Mouse (Mus musculus): Measurements from ENCODE around the gene Dolpp1.
"Not testable (repeated sequence)": the region's sequence is repeated elsewhere in the genome, so short reads cannot be mapped to it uniquely, and the experiment has no call there.

The Dolpp1 gene

GRCm38 (mm10) chr2:30409454-30410176, 17.6 kb downstream of the Dolpp1 start:
- no peak for DNase-seq (ENCODE audit: low read depth, low spot score)

- no peak for DNase-seq (ENCODE audit: low read depth, low spot score)
Observed at GRCm38 (mm10) chr2:30413038-30413973, 21.3 kb downstream of the Dolpp1 start.

- no peak for DNase-seq (ENCODE audit: low read depth, low spot score)
Observed at GRCm38 (mm10) chr2:30414101-30414500, 22.0 kb downstream of the Dolpp1 start.

- no peak for DNase-seq (ENCODE audit: low read depth, low spot score)
Observed at GRCm38 (mm10) chr2:30414681-30415080, 22.6 kb downstream of the Dolpp1 start.

GRCm38 (mm10) chr2:30415157-30415935, 23.3 kb downstream of the Dolpp1 start, which contains the start of gene Crat:
Gene Crat, minus strand, starts transcription at chr2:30415813.
- DNase-seq (ENCODE audit: low read depth, low spot score), result no peak

GRCm38 (mm10) chr2:30415936-30416648, 24.0 kb downstream of the Dolpp1 start, which contains the start of gene Ptpa:
Gene Ptpa, plus strand, starts transcription at chr2:30416039.
- DNase-seq (ENCODE audit: low read depth, low spot score), result peak; percentile 96

GRCm38 (mm10) chr2:30416649-30416965, 24.6 kb downstream of the Dolpp1 start:
- DNase-seq (ENCODE audit: low read depth, low spot score), result no peak

GRCm38 (mm10) chr2:30417154-30417553, 25.1 kb downstream of the Dolpp1 start:
- DNase-seq (ENCODE audit: low read depth, low spot score), result not testable (repeated sequence)

GRCm38 (mm10) chr2:30417595-30418165, 25.6 kb downstream of the Dolpp1 start:
- no peak for DNase-seq (ENCODE audit: low read depth, low spot score)

- no peak for DNase-seq (ENCODE audit: low read depth, low spot score)
Observed at GRCm38 (mm10) chr2:30418259-30418658, 26.2 kb downstream of the Dolpp1 start.

GRCm38 (mm10) chr2:30419112-30419511, 27.1 kb downstream of the Dolpp1 start:
- no peak for DNase-seq (ENCODE audit: low read depth, low spot score)

GRCm38 (mm10) chr2:30421432-30421831, 29.4 kb downstream of the Dolpp1 start:
- DNase-seq (ENCODE audit: low read depth, low spot score), result no peak

- DNase-seq (ENCODE audit: low read depth, low spot score), result no peak
Observed at GRCm38 (mm10) chr2:30429156-30429555, 37.1 kb downstream of the Dolpp1 start.

GRCm38 (mm10) chr2:30435326-30436155, 43.5 kb downstream of the Dolpp1 start:
- DNase-seq (ENCODE audit: low read depth, low spot score), result peak; percentile 77

- no peak for DNase-seq (ENCODE audit: low read depth, low spot score)
Observed at GRCm38 (mm10) chr2:30436156-30436545, 44.1 kb downstream of the Dolpp1 start.

- no peak for DNase-seq (ENCODE audit: low read depth, low spot score)
Observed at GRCm38 (mm10) chr2:30436809-30437208, 44.8 kb downstream of the Dolpp1 start.

GRCm38 (mm10) chr2:30437791-30438190, 45.7 kb downstream of the Dolpp1 start:
- no peak for DNase-seq (ENCODE audit: low read depth, low spot score)

- DNase-seq (ENCODE audit: low read depth, low spot score), result no peak
Observed at GRCm38 (mm10) chr2:30439631-30440030, 47.6 kb downstream of the Dolpp1 start.

GRCm38 (mm10) chr2:30440211-30440700, 48.2 kb downstream of the Dolpp1 start:
- DNase-seq (ENCODE audit: low read depth, low spot score), result no peak
